Mouse (Mus musculus) left cerebral cortex, adult 9 months (tissue): ENCODE measurements around the gene Psen2.

Experiments used
- DNase-seq, 2 experiments: peaks; one replicate each; pipeline ENCODE4 v3.0.0; 2022; ENCODE audit warnings: low spot score in 2 of 2

Gene Psen2

DNA sequence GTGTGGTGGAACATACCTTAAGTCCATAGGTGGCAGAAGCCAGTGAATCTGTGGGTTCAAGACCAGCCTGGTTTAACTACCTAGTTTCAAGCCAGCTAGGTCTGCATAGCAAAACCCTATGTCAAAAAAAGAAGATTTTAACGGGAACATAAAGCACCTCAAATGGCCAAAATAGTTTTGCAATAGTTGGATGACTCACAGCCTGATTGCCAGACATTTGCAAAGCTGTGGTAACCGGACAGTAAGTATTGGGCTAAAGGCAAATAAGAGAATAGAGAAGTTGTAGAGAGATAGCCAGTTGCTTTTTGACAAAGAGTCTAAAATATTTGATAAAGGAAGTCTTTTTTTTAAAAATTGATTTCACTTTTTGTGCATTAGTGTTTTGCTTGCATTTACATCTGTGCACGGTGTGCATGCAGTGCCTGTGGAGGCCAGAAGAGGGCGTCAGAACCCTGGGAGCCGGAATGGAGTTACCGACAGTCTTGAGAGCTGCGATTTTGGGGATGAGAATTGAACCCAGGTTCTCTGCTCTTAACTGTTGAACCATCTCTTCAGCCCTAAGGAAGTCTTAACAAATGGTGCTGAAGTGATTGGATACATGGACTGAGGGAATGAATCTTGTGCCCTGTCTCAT is at the start of gene Psen2:
Gene Psen2 (minus strand): TSS at position 75 of the 634 bp plus-strand sequence.
- no peak for DNase-seq

DNA sequence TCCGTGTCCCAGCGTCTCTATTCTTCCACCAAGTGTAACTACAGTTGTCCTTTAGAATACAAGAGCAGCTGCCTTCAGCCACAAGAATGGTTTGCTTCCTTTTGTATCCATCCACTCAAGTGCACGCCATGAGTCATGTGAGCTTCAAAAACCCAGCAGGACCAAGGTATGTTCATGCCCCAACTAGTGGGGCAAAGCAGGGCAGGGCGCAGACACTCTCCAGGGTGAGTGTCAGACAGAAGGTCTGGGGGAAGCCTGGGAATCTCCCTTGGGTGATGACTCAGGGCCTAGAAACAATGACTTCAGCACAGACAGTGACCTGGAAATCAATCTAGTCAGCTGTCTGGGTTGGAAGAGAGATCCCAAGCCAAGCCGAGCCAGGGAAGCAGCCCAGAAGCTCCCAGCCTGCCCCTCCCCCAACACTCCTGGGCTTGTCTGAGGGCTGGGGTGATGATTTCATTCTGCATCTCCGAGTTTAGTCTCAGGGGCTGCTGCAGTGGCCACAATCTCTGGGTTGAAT is 49.6 kb upstream of the Psen2 start:
- DNase-seq = no peak

DNA sequence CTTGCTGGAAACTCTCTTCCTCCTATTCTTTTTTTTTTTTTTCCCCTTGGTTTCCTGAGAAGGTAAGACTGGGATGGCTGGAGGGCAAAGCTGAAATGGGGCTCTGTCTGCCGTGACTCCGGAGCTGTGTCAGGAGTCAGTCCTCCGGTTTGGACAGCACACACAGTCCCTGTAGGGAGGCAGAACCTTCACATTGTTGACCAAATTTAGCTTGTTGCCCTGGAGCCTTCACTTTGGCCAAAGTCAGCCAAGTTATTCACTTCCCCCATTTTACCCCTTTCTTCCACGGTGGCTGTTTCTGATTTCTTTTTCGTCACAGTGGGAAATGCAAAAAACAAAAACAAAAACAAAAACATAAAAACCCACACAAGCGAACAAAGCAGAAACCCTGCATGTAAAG is 49.0 kb upstream of the Psen2 start:
- no peak for DNase-seq

DNA sequence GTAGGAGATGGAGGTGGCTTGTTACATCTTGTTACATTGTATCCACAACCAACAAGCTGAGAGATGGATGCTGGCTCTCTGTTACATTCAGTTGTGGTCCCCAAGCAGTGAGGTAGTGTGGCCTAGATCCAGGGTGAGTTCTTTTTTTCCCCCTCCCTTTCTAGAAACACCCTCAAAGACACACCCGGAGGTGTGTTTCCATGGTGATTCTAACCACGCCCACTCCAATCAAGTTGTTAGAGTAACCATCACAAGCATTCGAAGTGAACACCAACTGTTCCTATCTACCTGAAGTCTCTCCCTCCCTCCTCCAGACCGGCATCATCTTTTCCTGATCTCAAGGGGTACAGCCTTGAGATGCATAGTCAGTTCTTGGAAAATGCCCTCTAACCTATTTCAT is 45.7 kb upstream of the Psen2 start:
- DNase-seq = no peak

DNA sequence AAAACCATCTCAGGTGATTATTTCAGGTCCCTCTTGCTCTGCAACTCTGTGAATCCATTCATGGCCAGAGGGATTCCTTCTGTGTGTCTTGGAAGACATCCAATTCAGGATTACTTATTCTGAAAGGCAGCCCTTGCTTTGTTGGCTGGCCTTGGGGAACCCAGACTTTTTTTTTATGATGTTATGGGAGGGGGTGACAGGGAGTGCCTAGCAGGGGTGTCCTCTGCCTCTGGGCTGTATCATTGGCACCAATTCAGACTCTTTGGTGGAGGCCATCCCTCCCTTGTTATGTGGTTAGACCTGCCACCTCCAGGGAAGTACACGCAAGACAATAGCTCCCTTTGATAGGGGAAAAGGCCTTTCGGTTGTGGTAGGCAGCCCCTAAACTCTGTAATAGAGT is 44.4 kb upstream of the Psen2 start:
- DNase-seq = no peak

DNA sequence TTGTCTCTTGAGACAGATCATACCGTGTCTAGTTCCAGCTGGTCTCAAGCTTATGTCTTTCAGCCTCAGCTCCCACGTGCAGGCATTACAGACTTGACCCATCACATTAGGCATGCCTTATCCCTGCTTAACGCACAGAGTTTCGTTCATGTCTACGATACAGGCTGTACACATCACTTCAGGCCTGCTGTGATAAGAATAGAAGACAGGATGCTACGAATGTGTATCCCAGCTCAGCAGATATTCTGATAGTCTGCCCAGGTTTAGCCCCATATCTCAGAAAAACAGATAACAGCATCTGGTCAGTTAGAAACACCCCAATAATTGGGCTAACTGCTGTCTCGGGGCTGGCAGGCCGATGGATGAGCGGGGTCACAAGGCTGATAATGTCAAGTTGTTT is 43.7 kb upstream of the Psen2 start:
- no peak for DNase-seq

DNA sequence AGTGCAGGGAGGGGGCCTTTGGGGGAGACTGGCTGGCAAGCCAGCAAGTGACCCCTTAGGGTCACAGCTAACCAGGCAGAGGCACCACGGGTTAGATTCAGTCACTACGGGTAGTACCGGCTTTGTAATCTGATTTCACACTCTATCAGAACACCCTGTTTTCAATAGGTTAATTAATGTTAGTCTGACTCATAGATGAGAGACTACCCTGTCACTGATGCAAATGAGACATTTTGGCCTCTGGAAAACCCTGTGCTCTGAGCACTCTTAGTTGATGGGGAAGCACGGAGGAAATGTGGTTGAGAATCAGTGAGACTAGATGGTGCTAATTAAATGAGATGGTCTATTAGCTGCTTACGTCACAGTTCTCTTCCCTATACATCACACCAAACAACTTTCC is 40.4 kb upstream of the Psen2 start:
- no peak for DNase-seq

DNA sequence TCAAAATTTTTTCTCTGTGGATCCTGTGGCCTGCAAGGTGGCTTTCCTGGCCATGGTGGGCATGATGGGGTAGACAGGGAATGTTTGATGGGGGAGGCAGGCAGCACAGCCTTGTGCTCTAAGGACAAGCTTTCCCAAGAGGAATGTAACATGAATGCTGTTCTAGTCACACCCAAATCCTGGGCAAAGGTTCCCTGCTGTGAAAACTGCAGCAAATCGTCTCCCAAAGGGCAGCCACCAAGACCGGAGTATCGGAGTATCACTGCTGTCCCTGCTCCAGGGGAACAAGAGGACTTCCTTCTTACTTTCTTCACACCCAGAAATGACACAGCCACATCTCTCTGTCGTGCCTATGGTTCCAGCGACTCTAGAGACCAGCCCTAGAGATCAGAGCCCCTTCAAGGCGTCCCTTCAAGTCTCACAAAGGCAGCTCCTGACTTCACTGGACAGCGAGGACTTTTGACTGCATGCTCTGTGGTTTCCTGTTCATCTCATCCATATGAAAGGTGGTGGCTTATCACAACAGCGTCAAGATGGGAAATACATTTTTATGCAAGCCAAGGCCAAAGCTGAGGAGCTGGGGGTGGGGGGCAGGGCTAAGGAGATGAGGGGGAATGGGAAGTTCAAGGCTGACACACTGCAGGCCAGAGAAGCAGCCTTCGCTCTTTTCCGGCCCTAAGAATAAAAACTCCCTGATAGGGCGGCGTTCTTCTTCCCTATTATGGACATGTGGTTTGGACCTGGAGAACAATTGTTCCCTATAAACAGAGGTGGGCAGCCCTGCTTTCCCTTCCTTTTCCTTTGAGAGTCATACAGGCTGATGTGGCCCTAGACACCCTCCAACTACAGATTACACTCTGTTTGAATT is 39.2 kb upstream of the Psen2 start:
- no peak for DNase-seq

DNA sequence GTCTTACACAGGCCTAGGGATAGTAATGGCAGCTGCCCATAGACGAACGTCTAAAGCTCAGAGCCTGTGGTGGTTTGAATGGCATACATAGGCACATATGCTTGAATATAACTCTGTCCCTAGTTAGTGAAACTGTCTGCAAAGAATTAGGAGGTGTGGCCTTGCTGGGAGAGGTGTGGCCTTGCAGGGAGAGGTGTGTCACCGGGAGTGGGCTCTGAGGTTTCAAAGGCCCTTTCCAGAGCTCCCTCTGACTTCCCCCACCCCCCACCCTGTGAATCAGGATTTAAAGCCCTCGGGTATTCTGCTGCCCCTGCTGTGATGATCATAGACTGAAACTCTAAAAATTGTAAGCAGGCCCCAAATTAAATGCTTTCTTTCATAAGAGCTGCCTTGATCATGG is 37.8 kb upstream of the Psen2 start:
- DNase-seq = no peak

DNA sequence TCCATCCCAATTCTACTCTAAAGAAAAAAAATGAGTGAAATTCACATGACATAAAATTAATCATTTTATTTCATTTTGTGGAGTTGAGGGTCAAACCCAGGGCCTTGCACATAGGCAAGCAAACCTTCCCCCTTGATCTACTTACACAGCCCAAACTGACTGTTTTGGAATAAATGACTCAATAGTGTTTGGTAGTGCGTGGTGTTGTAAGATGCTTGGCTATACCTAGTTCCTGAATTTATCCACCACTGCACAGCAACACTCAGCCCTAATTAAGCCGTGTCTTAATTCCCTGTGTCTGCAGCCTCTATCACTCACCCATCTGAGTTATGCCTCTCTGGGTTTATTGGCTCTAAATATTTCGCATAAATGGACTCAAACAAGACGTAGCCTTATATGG is 37.1 kb upstream of the Psen2 start:
- DNase-seq = no peak

DNA sequence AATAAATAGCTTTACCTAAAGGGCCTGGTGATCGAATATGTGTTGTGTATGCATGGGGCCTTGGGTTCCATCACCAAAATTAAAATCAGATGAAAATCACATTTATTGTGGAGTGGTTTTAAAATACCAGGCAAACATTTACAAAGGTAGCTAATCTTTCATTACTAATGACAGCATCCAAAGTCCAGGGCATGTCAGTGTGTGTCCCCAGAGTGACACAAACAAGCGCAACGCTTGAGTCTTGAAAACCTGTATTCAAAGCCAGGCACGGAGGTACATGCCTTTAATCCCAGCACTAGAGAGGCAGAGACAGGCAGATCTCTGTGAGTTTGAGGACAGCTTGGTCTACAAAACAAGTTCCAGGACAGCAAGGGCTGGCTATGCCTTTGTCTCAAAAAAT is 36.5 kb upstream of the Psen2 start:
- no peak for DNase-seq

DNA sequence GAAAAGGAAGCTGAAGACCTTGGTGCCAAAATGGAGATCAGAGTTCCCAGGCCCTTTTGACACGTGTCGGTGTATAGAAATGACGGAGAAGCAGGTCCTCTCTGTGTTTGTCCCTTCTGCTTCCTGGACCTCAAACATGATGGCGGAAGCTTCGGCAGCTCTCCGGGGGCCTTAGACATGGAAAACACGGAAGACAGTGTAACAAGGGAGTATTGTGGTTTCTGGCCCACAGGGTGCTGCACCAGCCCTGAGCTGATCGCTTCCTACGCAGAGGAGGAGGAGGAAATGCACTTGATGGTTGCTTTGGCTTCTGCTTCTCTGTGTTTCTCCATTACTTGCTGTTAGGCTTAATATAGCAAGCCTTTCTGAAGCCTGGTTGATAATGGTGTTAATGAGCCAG is 32.9 kb upstream of the Psen2 start:
- no peak for DNase-seq

DNA sequence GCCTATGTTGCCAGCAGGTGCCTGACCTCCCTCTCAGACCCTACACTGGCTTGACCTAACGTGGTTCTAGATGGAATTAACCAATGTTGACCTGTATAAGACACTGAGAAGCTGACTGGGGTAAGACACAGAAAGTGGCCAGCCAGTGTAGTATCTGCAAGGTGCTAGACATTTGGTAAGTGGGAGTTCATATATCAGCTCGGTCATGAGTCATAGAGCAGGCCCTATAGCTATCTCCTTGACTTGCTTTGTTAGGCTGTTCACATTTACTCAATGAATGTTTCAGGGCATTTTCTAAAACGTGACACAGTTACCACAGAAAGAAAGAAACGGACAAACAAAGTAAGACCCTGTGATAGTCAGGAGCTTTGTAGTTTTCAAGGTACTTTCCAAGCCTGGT is 27.1 kb upstream of the Psen2 start:
- no peak for DNase-seq

DNA sequence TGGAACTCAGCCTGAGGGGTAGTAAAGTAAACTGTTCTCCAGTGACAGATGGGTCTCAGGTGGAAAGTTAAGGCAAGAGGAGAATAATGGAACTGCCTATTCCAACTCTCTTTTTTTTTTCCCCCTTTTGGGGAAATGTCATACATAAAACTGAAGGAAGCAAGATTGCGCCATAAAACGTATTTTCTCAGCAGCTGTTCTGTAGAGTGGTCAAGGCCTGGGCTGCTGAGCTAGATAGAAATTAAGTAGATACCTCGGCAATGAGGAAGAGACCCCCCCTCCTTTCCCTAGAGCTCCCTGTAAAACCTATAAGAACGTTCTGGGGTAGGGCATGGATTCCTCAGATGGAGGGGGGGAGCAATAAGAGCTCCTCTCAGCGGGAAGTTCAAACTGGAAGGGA is 26.6 kb upstream of the Psen2 start:
- DNase-seq = no peak

DNA sequence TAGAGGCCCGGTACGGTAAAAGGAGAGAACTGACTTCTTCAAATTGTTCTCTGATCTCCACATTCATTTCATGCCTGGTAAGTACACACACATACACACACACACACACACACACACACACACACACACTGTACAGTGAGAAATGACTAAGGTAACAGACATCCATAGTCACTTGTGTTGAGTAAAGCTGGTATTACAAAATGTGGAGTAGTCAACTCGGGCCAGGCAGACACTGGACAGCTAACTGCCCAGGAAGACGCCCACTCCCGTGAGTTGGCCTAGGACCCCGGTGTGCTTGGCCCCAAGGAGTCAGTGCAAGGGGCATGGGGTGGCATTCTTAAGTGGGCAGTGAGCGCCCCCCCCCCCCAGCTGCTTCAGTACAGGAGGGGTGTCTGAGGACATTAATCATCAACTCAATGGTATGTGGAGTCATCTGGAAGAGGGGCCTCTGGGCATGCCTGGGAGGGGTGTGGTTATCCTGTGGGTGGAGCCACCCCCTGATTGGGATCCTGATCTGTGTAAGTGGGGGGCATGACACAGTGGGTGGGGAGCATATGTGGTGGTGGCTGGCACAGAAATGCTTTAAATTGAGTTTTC is 25.7 kb upstream of the Psen2 start:
- no peak for DNase-seq

DNA sequence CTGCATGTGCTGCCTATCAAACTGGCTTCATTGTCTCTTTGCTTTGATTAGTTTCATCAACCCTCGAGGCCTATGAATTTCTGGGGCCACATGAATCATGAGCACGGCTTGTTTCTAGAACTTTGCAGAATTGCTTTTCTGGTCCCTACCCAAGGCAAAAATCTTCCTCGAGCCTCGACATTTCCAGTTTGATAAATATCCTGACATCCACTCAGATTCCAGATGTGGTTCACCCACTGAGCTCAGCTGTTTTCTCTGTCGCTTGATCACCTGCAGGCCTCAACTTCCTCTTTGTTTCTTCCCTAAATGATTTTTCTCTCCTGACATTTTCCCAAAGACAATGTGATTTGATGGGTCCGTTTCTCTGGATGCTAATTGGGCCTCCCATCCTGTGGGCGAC is 25.0 kb upstream of the Psen2 start:
- DNase-seq = no peak

DNA sequence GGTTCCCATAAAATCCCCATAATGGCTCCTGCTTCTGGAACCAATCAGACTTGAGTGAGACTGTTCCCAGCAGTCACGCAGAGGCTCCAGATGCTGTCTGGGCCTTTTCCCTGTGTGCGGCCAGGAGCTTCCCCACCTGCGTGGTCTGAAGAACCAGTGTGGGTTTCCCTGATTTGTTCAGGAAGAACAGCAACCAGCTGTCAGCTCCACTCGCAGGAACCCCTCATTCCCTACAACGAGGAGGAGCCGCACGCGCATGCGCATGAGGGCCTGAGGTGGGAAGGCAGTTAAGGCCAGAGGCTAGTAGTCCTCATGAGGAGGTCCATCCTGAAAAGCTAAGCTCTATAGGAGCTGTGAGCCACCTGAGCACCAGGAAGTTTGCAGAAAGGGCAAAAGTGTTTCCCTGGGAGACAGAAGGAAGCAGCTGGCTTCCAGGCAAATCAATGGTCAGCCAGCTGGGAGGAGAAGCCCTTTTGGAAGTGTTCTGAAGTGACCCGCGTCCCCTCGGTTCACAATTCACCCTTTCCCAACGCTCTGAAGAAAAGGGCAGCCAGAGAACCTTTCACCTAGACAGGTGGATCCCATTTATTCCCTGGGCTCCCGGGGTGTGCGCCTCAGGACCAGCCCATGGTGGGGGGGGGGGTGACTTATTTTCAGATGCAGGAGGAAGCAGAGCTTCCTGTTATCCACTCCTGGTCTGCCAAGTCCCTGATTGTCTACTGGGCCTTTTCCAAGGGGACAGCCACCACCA is 23.0 kb upstream of the Psen2 start:
- DNase-seq = no peak

DNA sequence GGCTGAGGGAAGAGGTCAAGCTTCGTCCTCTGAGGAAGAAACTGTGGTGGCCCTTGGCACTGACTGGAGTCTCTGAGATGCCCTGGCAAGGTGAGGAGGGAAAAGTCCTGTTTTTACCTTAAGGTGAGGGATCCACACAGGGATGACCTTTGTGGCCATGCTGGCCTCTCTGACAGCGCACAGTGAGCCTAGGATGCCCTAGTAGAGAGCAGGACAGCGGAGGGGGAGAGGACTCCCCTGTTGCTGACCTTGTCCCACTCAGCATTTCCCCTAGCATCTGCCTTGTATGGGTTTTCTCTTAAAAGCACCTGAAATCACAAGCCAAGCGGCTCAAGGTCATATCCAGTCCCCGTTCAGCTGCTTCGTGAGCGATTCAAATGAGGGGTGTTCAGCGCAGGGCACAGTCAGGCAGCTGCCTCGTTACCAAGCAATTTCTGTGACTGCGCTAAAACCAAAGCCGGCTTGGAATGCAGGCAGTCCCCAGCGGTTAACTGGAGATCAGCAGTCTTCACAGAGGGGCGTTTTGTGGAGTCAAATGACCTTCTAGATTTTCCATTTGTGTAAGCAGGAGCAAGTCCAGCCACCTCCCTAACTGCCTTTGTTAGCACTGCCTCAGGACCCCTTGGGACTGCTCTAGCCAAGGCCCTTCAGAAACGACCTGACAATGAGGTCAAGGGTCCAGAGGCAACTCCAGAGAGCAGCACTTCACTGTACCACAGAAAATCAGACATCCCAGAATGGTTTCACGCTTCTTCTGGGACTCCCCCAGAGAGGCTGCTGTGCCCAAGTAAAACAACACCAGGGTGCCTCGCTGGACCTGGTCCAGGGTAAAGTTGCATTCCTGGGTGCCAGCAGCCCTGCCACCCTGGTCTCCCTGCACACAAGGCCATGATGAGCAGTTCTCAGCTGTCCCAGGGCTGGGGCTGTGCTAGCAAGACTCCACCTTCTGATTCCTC is 20.9 kb upstream of the Psen2 start:
- DNase-seq = no peak

DNA sequence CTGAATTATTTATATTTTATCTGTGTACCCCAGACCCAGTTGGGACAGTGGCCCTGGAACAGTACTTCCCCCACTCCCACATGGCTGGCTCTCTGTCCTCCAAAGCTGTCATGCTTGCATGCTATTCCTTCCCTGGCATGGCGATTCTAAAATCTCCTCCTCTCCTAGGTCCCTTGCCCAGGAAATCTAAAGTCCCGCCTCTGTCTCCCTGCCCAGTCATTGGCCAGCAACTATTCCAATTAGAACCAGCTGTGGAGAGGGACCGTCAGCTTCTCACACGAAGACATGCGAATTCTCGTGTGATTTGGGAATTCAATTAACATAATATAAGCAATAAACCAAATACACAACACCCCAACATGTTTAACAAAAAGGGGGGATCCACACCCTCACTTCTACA is 19.3 kb upstream of the Psen2 start:
- DNase-seq = no peak

DNA sequence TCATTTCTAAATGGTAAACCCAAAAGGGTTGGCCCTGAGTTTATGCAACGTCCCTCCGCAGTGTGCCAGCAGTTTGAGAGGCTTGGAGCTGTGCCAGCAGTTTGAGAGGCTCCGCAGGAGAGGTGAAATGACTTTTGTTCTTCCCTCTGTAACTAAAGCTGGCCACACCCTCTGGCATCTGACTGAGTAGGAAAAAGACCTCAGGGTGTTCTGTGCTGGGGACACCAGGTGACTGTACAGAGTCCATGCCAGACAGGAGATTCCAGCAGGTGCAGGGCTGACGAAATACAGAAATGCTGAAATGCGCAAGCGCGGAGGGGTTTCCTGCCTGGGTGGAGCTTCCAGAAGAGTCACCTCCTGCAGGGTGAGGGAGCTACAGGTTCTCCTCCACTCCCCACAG is 16.4 kb upstream of the Psen2 start:
- no peak for DNase-seq

DNA sequence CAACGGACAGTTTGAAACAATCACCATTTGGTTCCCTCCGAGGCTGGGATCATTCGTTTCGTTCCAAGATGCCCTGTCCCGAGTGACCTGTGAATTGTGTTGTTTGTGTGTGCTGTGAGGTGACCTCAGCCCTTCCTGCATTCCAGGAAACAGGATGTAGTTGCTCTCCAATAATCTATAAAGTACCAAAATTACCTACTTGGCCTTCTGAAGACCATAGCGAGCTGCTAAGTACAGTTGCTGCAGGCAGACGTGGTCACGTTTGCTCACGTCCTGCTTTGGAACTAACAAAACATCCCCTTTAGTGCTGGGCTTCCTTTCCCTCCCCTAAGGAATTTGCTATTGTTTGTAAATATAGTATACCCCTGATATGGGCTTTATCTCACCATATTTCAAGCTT is 14.3 kb upstream of the Psen2 start:
- DNase-seq = no peak
